Mouse (Mus musculus) stomach, embryonic 14.5 days (tissue): Measurements from ENCODE around the gene Eif4enif1. TPM values are rescaled to one million over a fixed set of nuclear protein-coding genes. Genes with fewer than 3 reads are reported as not detected.
"Not testable (repeated sequence)": the region's sequence is repeated elsewhere in the genome, so short reads cannot be mapped to it uniquely, and the experiment has no call there.

ENCODE experiments used
- ATAC-seq: fragments of 200-750 bp; cut with Nextera tagmentation; 2 replicates; pipeline ENCODE4 v1.8.0; 2017; ENCODE audit warnings: low read depth, moderate TSS enrichment; ENCODE audit not compliant: insufficient number of reproducible peaks, insufficient read depth, low FRiP score
- H3K27ac ChIP-seq: fragments of 300-500 bp; sonication (generic); 2 replicates; pipeline ENCODE4 v1.5.1; 2014; ENCODE audit warnings: mild to moderate bottlenecking, low read length, moderate library complexity, mixed read lengths
- H3K27me3 ChIP-seq: fragments of 300-500 bp; sonication (generic); 2 replicates; pipeline ENCODE4 v1.6.1; 2014; ENCODE audit warnings: low read length, control low read depth, mixed read lengths; ENCODE audit not compliant: control insufficient read depth, insufficient read depth
- H3K36me3 ChIP-seq: fragments of 300-500 bp; sonication (generic); 2 replicates; pipeline ENCODE4 v1.6.1; 2014; ENCODE audit warnings: mild to moderate bottlenecking, control low read depth, low read length, moderate library complexity, mixed read lengths; ENCODE audit not compliant: control insufficient read depth, insufficient read depth
- H3K4me1 ChIP-seq: fragments of 300-500 bp; sonication (generic); 2 replicates; pipeline ENCODE4 v1.6.1; 2014; ENCODE audit warnings: low read length, control low read depth, mixed read lengths; ENCODE audit not compliant: control insufficient read depth, insufficient read depth
- H3K4me2 ChIP-seq: fragments of 300-500 bp; sonication (generic); replicated peaks from 2 replicates; pipeline ENCODE4 v1.6.1; 2014; ENCODE audit warnings: low read depth, low read length, control low read depth
- H3K4me3 ChIP-seq: fragments of 300-500 bp; sonication (generic); 2 replicates; pipeline ENCODE4 v1.5.1; 2014; ENCODE audit warnings: low read depth, low read length, control low read depth
- H3K9ac ChIP-seq: fragments of 300-500 bp; sonication (generic); replicated peaks from 2 replicates; pipeline ENCODE4 v1.6.1; 2014; ENCODE audit warnings: low read depth, mild to moderate bottlenecking, control low read depth, low read length, moderate library complexity, mixed read lengths
- H3K9me3 ChIP-seq: fragments of 300-500 bp; sonication (generic); 2 replicates; pipeline ENCODE4 v1.6.1; 2016; ENCODE audit warnings: low read depth, low read length, control low read depth; ENCODE audit not compliant: control insufficient read depth
- WGBS: fragments of 180-500 bp; shearing (Covaris S2); extraction: QIAGEN DNeasy Blood & Tissue Kit; methylation state at CpG from one replicate; pipeline ENCODE4 v1.1.7; 2014; 5-methylcytosine and 5-hydroxymethylcytosine counted together
- polyA plus RNA-seq: library from polyadenylated mRNA; unstranded; fragments of >200 nt; fragmentation: Nextera tagmentation; extraction: Ambion mirVana; gene quantifications from 2 replicates; pipeline ENCODE4 v1.2.1, GENCODE M21; 2014

Eif4enif1 gene
- polyA plus RNA-seq, 1 experiment from 2014 or later: 62.7 TPM

- not testable (repeated sequence) for H3K4me2 ChIP-seq, ATAC-seq, H3K4me1 ChIP-seq, H3K27me3 ChIP-seq, H3K36me3 ChIP-seq, H3K27ac ChIP-seq, H3K9me3 ChIP-seq, H3K4me3 ChIP-seq, H3K9ac ChIP-seq
- WGBS: 96% methylated on average over 6 of the region's 7 CpGs
These were observed 1.6 kb upstream of the Eif4enif1 start for GRCm38 (mm10) chr11:3200636-3201035.

- Histone ChIP-seq H3K4me1 (no peaks in the 10 kb centered on the region), H3K27ac (no peak overlapping the region), H3K4me2 (peak overlapping the region; percentile 6), H3K4me3 (peak overlapping the region; percentile 33), H3K27me3 (no peaks in the 10 kb centered on the region), H3K9ac (no peak overlapping the region), H3K9me3 (no peaks in the 10 kb centered on the region), H3K36me3 (peaks cover 10% of the 10 kb centered on the region)
- no peak for ATAC-seq
- 6% methylated on average over 16 of the region's 16 CpGs for WGBS
These were observed 614 bp upstream of the Eif4enif1 start for GRCm38 (mm10) chr11:3201326-3202230.

- H3K9ac ChIP-seq: peak overlapping the region; percentile 11; the same call in 1 of the 2 replicates
- H3K9me3 ChIP-seq: no peaks in the 10 kb centered on the region
- ATAC-seq: peak; percentile 5; the same call in 1 of the 2 replicates
- no peak overlapping the region for H3K27ac ChIP-seq
- H3K4me2 ChIP-seq: peak overlapping the region; percentile 15
- H3K27me3 ChIP-seq: no peaks in the 10 kb centered on the region
- H3K36me3 ChIP-seq: peaks cover 17% of the 10 kb centered on the region
- 1% methylated on average over 57 of the region's 57 CpGs for WGBS
- no peaks in the 10 kb centered on the region for H3K4me1 ChIP-seq
- H3K4me3 ChIP-seq: peak overlapping the region; percentile 33
These were observed 719 bp downstream of the Eif4enif1 start for GRCm38 (mm10) chr11:3202781-3203441.

GRCm38 (mm10) chr11:3203771-3204170 lies 1.6 kb downstream of the Eif4enif1 start:
- Histone ChIP-seq H3K4me1 (no peaks in the 10 kb centered on the region), H3K27ac (no peak overlapping the region), H3K36me3 (peaks cover 17% of the 10 kb centered on the region), H3K9me3 (no peaks in the 10 kb centered on the region), H3K27me3 (no peaks in the 10 kb centered on the region), H3K4me2 (peak overlapping the region; percentile 15; the same call in 1 of the 2 replicates), H3K4me3 (0 out of 2 replicates have a peak overlapping the region, but pooled peaks have one; percentile 33), H3K9ac (no peak overlapping the region)
- no peak for ATAC-seq
- WGBS: 75% methylated on average over 2 of the region's 2 CpGs

- no peak overlapping the region for H3K9ac ChIP-seq
- no peaks in the 10 kb centered on the region for H3K27me3 ChIP-seq
- H3K9me3 ChIP-seq: no peaks in the 10 kb centered on the region
- H3K27ac ChIP-seq: no peak overlapping the region
- WGBS: 92% methylated on average over 3 of the region's 3 CpGs
- H3K4me2 ChIP-seq: no peak overlapping the region
- H3K36me3 ChIP-seq: peaks cover 22% of the 10 kb centered on the region
- no peak for ATAC-seq
- H3K4me3 ChIP-seq: no peak overlapping the region
- no peaks in the 10 kb centered on the region for H3K4me1 ChIP-seq
These were observed 3.0 kb downstream of the Eif4enif1 start for GRCm38 (mm10) chr11:3205207-3205606.

GRCm38 (mm10) chr11:3206783-3207182 lies 4.6 kb downstream of the Eif4enif1 start:
- Histone ChIP-seq H3K36me3 (peaks cover 31% of the 10 kb centered on the region), H3K4me1 (no peaks in the 10 kb centered on the region), H3K9me3 (no peaks in the 10 kb centered on the region), H3K27ac (no peak overlapping the region), H3K9ac (no peak overlapping the region), H3K4me3 (no peak overlapping the region), H3K4me2 (no peak overlapping the region), H3K27me3 (no peaks in the 10 kb centered on the region)
- no peak for ATAC-seq
- 97% methylated on average over 3 of the region's 3 CpGs for WGBS

GRCm38 (mm10) chr11:3212526-3212925 lies 10.3 kb downstream of the Eif4enif1 start:
- peaks cover 50% of the 10 kb centered on the region for H3K36me3 ChIP-seq
- H3K4me2 ChIP-seq: no peak overlapping the region
- H3K27ac ChIP-seq: no peak overlapping the region
- no peak overlapping the region for H3K9ac ChIP-seq
- no peak overlapping the region for H3K4me3 ChIP-seq
- no peaks in the 10 kb centered on the region for H3K9me3 ChIP-seq
- 88% methylated on average over 1 of the region's 1 CpGs for WGBS
- ATAC-seq: no peak
- no peaks in the 10 kb centered on the region for H3K4me1 ChIP-seq
- H3K27me3 ChIP-seq: no peaks in the 10 kb centered on the region

- H3K4me2 ChIP-seq: no peak overlapping the region
- peaks cover 64% of the 10 kb centered on the region for H3K36me3 ChIP-seq
- 59% methylated on average over 5 of the region's 5 CpGs for WGBS
- no peak overlapping the region for H3K9ac ChIP-seq
- no peak overlapping the region for H3K4me3 ChIP-seq
- no peak overlapping the region for H3K27ac ChIP-seq
- no peaks in the 10 kb centered on the region for H3K4me1 ChIP-seq
- no peaks in the 10 kb centered on the region for H3K27me3 ChIP-seq
- no peak for ATAC-seq
- H3K9me3 ChIP-seq: no peaks in the 10 kb centered on the region
These were observed 20.9 kb downstream of the Eif4enif1 start for GRCm38 (mm10) chr11:3223105-3223504.
